Mouse (Mus musculus): Measurements from ENCODE around the gene Slamf8. TPM values are rescaled to one million over a fixed set of nuclear protein-coding genes. Genes with fewer than 3 reads are reported as not detected.
A peak's percentile ranks its signal among the peaks of the same experiment; 100 is the strongest.

Gene Slamf8
- polyA plus RNA-seq (2012; rRNA removed) = 7.2 and 10.9 TPM in 2 replicates

DNA sequence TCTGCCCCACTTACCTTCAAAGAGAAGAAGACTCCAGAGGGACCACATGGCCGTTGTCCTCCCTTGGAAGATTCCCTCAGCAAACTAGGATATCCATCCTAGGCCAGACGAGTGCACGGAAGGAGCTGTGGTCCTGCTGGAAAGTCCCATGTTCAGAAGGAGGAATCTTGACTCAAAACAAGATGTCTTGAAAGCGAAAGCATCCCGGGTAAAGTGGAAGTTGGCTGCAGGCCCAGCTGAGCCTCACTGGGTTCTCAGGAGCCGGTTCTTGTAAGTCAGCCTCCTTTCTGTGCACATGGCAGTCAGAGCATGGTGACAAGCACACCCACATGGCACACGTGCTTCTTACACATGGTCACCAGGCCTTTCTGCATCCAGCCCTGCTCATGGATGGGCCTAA, at the start of gene Slamf8:
TSS of gene Slamf8 (minus strand) at position 184 of the 400 bp plus-strand sequence.
- H3K27ac ChIP-seq (ENCODE audit: control insufficient read depth, insufficient read depth, low read length) = no peak within 1 kb of the TSS
- no peaks in the 10 kb centered on the region for H3K27me3 ChIP-seq (ENCODE audit: control insufficient read depth, insufficient read depth, low read length)
- WGBS = 50% methylated on average over 7 of the region's 7 CpGs
- DNase-seq = no peak
- TF ChIP-seq POLR2A (IDR thresholded peaks at IDR 0.05; ENCODE audit: control insufficient read depth, extremely low read depth, insufficient read depth, low read length, poor library complexity) (no peak), CTCF (IDR thresholded peaks at IDR 0.05; ENCODE audit: borderline replicate concordance, control insufficient read depth, extremely low read depth, insufficient read depth, low read length, poor library complexity) (no peak)
- peaks cover 4% of the 10 kb centered on the region for H3K4me1 ChIP-seq (replicated peaks; ENCODE audit: control insufficient read depth, insufficient read depth, low read length)
- H3K36me3 ChIP-seq (ENCODE audit: control insufficient read depth, insufficient read depth, low read length) = no peaks in the 10 kb centered on the region
- no peak within 1 kb of the TSS for H3K4me3 ChIP-seq (ENCODE audit: control insufficient read depth, insufficient read depth, low read length)

DNA sequence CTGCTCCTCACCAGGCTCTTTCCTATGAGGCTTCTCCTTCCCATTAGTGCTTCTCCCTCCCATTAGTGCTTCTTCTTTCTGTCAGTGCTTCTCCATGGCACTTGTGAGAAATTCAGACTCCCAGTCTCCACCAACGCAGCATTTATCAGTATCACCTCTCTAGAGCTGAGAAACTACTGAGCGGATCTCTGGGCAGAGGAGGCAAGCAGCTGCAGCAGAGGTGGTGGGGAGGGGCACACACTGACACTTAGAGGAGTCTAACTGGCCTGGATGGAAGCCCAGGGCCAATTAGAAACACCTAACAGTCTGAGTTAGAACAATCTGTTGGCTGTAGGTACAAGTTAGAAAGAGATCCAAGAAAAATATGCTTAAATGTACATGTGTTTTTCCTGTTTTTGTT, 48.4 kb upstream of the Slamf8 start:
- Histone ChIP-seq H3K27ac (ENCODE audit: control insufficient read depth, insufficient read depth, low read length) (peak overlapping the region; percentile 24; the same call in 1 of the 2 replicates), H3K36me3 (ENCODE audit: control insufficient read depth, insufficient read depth, low read length) (no peaks in the 10 kb centered on the region), H3K4me3 (ENCODE audit: control insufficient read depth, insufficient read depth, low read length) (no peak overlapping the region), H3K27me3 (ENCODE audit: control insufficient read depth, insufficient read depth, low read length) (no peaks in the 10 kb centered on the region), H3K4me1 (replicated peaks; ENCODE audit: control insufficient read depth, insufficient read depth, low read length) (no peaks in the 10 kb centered on the region)
- no peak for TF ChIP-seq CTCF (IDR thresholded peaks at IDR 0.05; ENCODE audit: borderline replicate concordance, control insufficient read depth, extremely low read depth, insufficient read depth, low read length, poor library complexity)
- TF ChIP-seq POLR2A (IDR thresholded peaks at IDR 0.05; ENCODE audit: control insufficient read depth, extremely low read depth, insufficient read depth, low read length, poor library complexity) = no peak
- no peak for DNase-seq
- WGBS = 92% methylated on average over 2 of the region's 2 CpGs

DNA sequence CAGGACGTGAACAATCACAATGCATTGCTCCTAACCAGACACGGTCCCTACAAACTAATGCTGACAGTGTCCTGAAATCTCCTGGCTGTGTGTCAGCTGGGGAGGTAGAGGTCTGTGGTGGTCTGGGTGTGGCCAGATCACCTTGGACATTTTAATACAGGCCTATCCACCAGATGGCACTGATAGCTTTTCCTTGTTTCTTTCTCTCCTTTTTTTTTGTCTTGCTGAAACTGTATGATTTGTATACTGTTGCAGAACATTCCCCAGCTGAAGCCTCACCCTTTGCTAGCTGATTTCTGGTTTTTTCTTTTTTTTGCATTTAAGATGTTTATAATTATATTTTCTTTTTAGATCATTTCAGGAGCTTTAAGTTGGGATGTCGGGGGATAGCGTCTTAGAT, 47.4 kb upstream of the Slamf8 start:
- no peaks in the 10 kb centered on the region for H3K4me1 ChIP-seq (replicated peaks; ENCODE audit: control insufficient read depth, insufficient read depth, low read length)
- H3K36me3 ChIP-seq (ENCODE audit: control insufficient read depth, insufficient read depth, low read length) = no peaks in the 10 kb centered on the region
- H3K27ac ChIP-seq (ENCODE audit: control insufficient read depth, insufficient read depth, low read length) = no peak overlapping the region
- H3K4me3 ChIP-seq (ENCODE audit: control insufficient read depth, insufficient read depth, low read length) = no peak overlapping the region
- no peaks in the 10 kb centered on the region for H3K27me3 ChIP-seq (ENCODE audit: control insufficient read depth, insufficient read depth, low read length)
- DNase-seq = no peak
- 94% methylated on average over 4 of the region's 4 CpGs for WGBS
- TF ChIP-seq CTCF (IDR thresholded peaks at IDR 0.05; ENCODE audit: borderline replicate concordance, control insufficient read depth, extremely low read depth, insufficient read depth, low read length, poor library complexity) (no peak), POLR2A (IDR thresholded peaks at IDR 0.05; ENCODE audit: control insufficient read depth, extremely low read depth, insufficient read depth, low read length, poor library complexity) (no peak)

GRCm38 (mm10) chr1:172636266-172636665, 45.9 kb upstream of the Slamf8 start:
- H3K4me1 ChIP-seq (replicated peaks; ENCODE audit: control insufficient read depth, insufficient read depth, low read length) = no peaks in the 10 kb centered on the region
- no peak overlapping the region for H3K4me3 ChIP-seq (ENCODE audit: control insufficient read depth, insufficient read depth, low read length)
- H3K27ac ChIP-seq (ENCODE audit: control insufficient read depth, insufficient read depth, low read length) = no peak overlapping the region
- no peak for DNase-seq
- 29% methylated on average over 5 of the region's 5 CpGs for WGBS
- no peaks in the 10 kb centered on the region for H3K27me3 ChIP-seq (ENCODE audit: control insufficient read depth, insufficient read depth, low read length)
- TF ChIP-seq POLR2A (IDR thresholded peaks at IDR 0.05; ENCODE audit: control insufficient read depth, extremely low read depth, insufficient read depth, low read length, poor library complexity) (no peak), CTCF (IDR thresholded peaks at IDR 0.05; ENCODE audit: borderline replicate concordance, control insufficient read depth, extremely low read depth, insufficient read depth, low read length, poor library complexity) (no peak)
- H3K36me3 ChIP-seq (ENCODE audit: control insufficient read depth, insufficient read depth, low read length) = no peaks in the 10 kb centered on the region

DNA sequence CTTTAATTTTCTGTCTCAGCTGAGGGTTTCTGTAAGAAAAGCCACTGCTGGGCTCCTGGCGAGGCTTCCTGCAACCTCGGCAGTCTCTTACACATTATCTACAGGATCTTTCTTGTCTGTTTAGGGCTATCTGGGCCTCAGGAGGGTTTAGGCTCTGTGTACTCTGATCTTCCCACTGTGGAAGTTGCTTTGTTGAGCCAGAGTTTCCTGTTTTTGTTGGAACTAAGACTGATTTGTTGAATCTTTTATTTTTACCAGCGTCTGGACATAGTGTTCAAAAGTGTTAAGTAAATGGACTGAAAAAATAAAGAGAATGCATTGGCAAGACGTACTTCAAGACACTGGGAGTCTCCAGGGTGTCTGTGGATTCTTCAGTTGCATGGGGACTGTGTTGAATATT, 44.9 kb upstream of the Slamf8 start:
- H3K4me1 ChIP-seq (replicated peaks; ENCODE audit: control insufficient read depth, insufficient read depth, low read length) = no peaks in the 10 kb centered on the region
- H3K27me3 ChIP-seq (ENCODE audit: control insufficient read depth, insufficient read depth, low read length) = no peaks in the 10 kb centered on the region
- H3K27ac ChIP-seq (ENCODE audit: control insufficient read depth, insufficient read depth, low read length) = no peak overlapping the region
- no peak overlapping the region for H3K4me3 ChIP-seq (ENCODE audit: control insufficient read depth, insufficient read depth, low read length)
- DNase-seq = no peak
- no peaks in the 10 kb centered on the region for H3K36me3 ChIP-seq (ENCODE audit: control insufficient read depth, insufficient read depth, low read length)
- WGBS = 43% methylated on average over 4 of the region's 4 CpGs
- TF ChIP-seq CTCF (IDR thresholded peaks at IDR 0.05; ENCODE audit: borderline replicate concordance, control insufficient read depth, extremely low read depth, insufficient read depth, low read length, poor library complexity) (no peak), POLR2A (IDR thresholded peaks at IDR 0.05; ENCODE audit: control insufficient read depth, extremely low read depth, insufficient read depth, low read length, poor library complexity) (no peak)

GRCm38 (mm10) chr1:172634136-172634535, 43.8 kb upstream of the Slamf8 start:
- Histone ChIP-seq H3K4me1 (replicated peaks; ENCODE audit: control insufficient read depth, insufficient read depth, low read length) (no peaks in the 10 kb centered on the region), H3K27me3 (ENCODE audit: control insufficient read depth, insufficient read depth, low read length) (no peaks in the 10 kb centered on the region), H3K27ac (ENCODE audit: control insufficient read depth, insufficient read depth, low read length) (no peak overlapping the region), H3K36me3 (ENCODE audit: control insufficient read depth, insufficient read depth, low read length) (no peaks in the 10 kb centered on the region), H3K4me3 (ENCODE audit: control insufficient read depth, insufficient read depth, low read length) (no peak overlapping the region)
- DNase-seq = no peak
- TF ChIP-seq CTCF (IDR thresholded peaks at IDR 0.05; ENCODE audit: borderline replicate concordance, control insufficient read depth, extremely low read depth, insufficient read depth, low read length, poor library complexity) = no peak
- no peak for TF ChIP-seq POLR2A (IDR thresholded peaks at IDR 0.05; ENCODE audit: control insufficient read depth, extremely low read depth, insufficient read depth, low read length, poor library complexity)
- WGBS = 98% methylated on average over 2 of the region's 2 CpGs
